Mouse (Mus musculus): Measurements from ENCODE around the gene Ppp1r18. TPM values are rescaled to one million over a fixed set of nuclear protein-coding genes. Genes with fewer than 3 reads are reported as not detected.

Gene Ppp1r18
- total RNA-seq, 2 experiments from 2014 or later, result 35.4 to 35.6 TPM

GRCm38 (mm10) chr17:35909919-35910369 is 44.6 kb downstream of the Ppp1r18 start, which contains the start of gene Atat1:
Gene Atat1 (minus strand): TSS chr17:35910075.
- DNase-seq, result peak; percentile 98

- DNase-seq, result no peak
Observed at GRCm38 (mm10) chr17:35914975-35915374, 49.6 kb downstream of the Ppp1r18 start.

DNA sequence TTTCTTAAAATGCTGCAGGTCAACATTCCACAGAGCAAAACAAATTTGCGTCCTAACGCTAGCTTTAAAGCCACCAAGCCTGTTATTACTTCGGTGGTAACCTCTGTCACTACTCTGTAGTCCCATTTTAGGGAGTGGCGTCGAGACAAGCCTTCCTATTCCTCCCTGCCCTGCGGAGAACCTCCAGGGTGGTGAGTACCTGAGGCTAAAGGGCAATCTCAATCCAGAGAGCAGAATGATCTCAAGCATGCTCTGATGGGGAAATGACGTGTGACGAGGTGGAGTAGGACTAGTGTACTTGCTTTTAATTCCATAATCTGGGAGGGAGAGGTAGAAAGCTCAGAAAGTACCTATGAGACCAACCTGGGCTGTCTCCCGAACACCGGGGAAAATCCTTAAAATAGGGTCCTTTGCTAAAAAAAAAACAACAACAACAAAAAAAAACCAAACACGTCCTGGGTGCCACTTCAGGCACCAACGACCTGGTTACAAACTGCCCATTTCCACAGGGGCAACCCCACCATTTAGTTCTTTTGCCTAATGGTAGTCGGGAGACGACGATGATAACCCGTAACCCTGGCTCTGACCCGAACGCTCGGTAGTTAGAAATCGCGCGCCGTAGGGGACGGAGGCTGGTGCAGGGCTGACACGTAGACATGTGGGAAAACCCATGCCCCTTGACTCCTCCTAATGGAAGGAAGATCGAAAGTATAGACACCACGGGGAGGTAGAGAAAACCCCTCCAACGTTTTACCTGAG is 50.3 kb downstream of the Ppp1r18 start:
- no peak for DNase-seq

DNA sequence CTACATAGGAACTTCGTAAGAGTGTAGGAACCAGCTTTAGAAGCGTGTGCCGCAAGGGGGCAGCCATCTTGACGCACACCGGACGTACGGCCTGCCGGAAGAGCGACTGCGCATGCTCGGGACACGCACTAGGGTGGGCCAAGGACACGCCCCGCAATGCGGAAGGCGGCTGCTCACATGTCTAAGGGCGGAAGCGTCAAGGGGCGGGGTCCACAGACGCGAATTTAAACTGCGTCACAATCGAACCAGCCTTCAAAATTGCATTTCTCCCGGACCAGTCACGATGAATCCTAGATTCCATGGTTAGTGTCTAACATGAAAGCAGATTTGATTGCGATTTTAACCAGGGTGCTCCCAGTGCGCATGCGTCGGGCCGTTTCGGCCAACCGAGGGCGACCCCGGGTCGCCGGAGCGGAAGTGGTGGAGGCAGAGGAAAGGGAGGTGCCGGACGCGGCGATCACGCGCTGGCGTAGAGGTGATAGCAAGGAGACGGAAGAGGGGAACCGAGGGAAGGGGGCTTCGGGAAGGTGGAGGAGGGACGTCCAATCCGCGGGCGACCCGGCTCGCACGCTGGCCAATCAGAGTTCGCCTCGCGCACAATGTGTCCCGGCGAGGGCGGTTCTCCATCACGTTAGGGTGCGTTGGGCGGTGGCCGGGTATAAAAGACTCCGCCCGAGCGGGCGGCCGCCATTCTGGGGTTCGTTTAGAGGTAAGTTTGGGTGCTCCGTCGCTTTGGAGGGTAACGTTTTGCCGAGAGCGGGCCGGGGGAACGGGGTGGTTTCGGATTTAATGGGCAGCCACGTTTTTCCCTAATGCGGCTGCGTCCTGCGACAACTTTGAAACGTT is 51.1 kb downstream of the Ppp1r18 start, which contains the start of the genes Mrps18b and Ppp1r10:
Gene Mrps18b (minus strand): TSS at position 93 of the 846 bp plus-strand sequence.
Gene Ppp1r10 (plus strand): TSS at position 138 of the 846 bp plus-strand sequence.
- peak; percentile 98 for DNase-seq

GRCm38 (mm10) chr17:35917143-35917462 is 51.7 kb downstream of the Ppp1r18 start:
- DNase-seq, result peak; percentile 48

- DNase-seq, result peak; percentile 52
Observed at GRCm38 (mm10) chr17:35917463-35918251, 52.3 kb downstream of the Ppp1r18 start.

- DNase-seq, result peak; percentile 62
Observed at GRCm38 (mm10) chr17:35918276-35919059, 53.1 kb downstream of the Ppp1r18 start.

- peak; percentile 95 for DNase-seq
Observed at GRCm38 (mm10) chr17:35919060-35919715, 53.8 kb downstream of the Ppp1r18 start.

- DNase-seq, result no peak
Observed at GRCm38 (mm10) chr17:35919864-35920301, 54.5 kb downstream of the Ppp1r18 start.

GRCm38 (mm10) chr17:35920384-35920783 is 55.0 kb downstream of the Ppp1r18 start:
- DNase-seq, result no peak

DNA sequence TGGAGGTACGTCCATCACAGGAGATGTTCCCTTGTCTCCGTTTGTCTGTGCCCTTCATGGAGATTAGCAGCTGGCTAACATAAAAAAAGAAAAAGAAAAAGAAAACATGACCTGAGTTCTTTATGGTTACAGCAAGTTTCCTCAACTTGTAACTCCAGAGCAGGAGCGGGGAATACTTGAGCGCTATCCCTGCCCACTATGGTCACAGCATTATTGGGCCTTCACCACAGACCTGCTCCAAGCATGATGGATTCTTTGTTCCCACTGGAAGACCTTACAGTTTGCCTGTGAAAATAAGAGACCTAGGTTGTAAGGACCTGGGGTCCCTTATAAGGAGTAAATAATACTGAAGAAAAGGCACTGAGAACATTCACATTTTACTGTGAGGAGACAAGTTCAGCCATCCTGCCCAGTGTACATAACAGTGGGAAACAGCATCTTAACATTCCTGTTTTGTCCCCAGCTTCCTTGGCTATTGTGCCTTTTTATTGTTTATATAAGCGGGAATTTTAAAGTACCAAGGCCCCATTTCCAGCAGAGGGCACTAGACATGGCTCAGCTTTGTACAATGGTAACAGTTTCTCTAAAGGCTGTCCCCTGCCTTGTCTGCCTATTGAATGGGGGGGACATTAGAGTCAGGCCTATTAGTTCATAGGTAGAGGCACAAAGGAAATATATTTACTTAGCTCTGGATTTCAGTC is 55.6 kb downstream of the Ppp1r18 start:
- DNase-seq, result peak; percentile 50

DNA sequence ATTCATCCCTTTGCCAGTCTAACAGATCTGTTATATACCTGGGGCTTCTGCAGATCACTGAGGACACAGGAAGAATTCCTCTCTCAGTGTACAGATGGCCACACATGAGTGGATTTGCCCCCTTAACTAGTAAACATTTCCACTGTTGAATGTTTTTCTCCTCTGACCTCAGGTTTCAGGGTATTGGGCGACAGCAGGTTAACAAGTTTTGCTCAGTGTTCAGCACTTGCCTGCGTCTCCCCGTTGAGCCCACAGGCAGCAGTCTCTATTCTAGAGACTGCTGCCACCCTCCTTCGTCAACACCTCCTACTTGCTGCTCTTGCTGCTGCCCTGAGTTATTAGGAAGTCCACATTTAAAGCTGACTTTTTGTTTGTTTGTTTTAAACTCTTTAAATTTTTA is 56.3 kb downstream of the Ppp1r18 start:
- no peak for DNase-seq

DNA sequence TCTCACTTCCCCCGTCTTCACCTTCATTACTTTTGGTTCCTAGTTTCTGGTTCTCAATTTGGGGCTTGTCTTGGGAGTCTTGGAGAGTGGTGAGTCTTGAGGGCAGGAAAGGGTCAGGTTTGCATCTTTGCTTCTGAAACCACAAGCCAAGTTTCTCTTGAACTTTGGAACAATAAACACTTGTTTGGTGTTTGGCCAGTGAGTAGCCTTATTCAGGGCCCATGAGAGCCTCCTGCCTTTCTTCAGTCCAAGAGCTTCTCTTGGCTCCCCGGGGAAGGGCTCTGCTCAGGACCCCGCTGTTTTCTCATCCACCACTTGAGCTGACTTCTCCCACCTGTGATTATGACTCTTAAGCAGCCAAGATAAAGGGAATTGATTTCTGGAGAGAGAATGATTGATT is 57.2 kb downstream of the Ppp1r18 start:
- DNase-seq, result no peak

- DNase-seq, result no peak
Observed at GRCm38 (mm10) chr17:35923281-35923680, 57.9 kb downstream of the Ppp1r18 start.

Small RNA genes within 50 kb of the gene (microRNA-seq; reads per million reads assigned to microRNA genes)
- 1.4 reads per million for gene Gm28033
- gene Mir1894, result not detected

Other genes with a start within 250 kb of the Ppp1r18 start
- gene Gm9573, start 239.0 kb upstream of the Ppp1r18 start, total RNA-seq (2021), result not detected
- not detected for gene Mucl3, start 221.9 kb upstream of the Ppp1r18 start, total RNA-seq (2021)
- gene Vars2, start 198.0 kb upstream of the Ppp1r18 start, total RNA-seq (2021), result 10 to 100 TPM; 49.2 to 66.4 TPM
- 10 to 100 TPM; 27.6 to 32.2 TPM for gene Gtf2h4, start 191.9 kb upstream of the Ppp1r18 start, total RNA-seq (2021)
- gene Ddr1, start 161.0 kb upstream of the Ppp1r18 start, total RNA-seq (2021), result 10 to 100 TPM; 33.7 to 39.6 TPM
- gene Ier3, start 43.9 kb upstream of the Ppp1r18 start, total RNA-seq (2021), result 10 to 100 TPM in 1 of 2 experiments, 1 to 10 TPM in 1; 7.6 to 19.0 TPM
- gene Flot1, start 42.4 kb upstream of the Ppp1r18 start, total RNA-seq (2021), result 10 to 100 TPM; 54.6 to 70.8 TPM
- 100 to 1,000 TPM; 351 to 404 TPM for gene Tubb5, start 27.3 kb upstream of the Ppp1r18 start, total RNA-seq (2021)
- gene Mdc1, start 24.1 kb upstream of the Ppp1r18 start, total RNA-seq (2021), result 10 to 100 TPM; 21.9 to 27.1 TPM
- gene Nrm, start 4.3 kb upstream of the Ppp1r18 start, total RNA-seq (2021), result 10 to 100 TPM; 12.7 to 18.3 TPM
- gene Dhx16, start 14.2 kb downstream of the Ppp1r18 start, total RNA-seq (2021), result 10 to 100 TPM; 36.8 to 38.0 TPM
- 10 to 100 TPM; 58.0 to 70.5 TPM for gene 2310061I04Rik, start 31.8 kb downstream of the Ppp1r18 start, total RNA-seq (2021)
- 10 to 100 TPM; 15.9 to 28.7 TPM for gene Atat1, start 44.5 kb downstream of the Ppp1r18 start, total RNA-seq (2021)
- 100 to 1,000 TPM; 101 to 104 TPM for gene Mrps18b, start 50.8 kb downstream of the Ppp1r18 start, total RNA-seq (2021)
- 10 to 100 TPM; 78.7 to 83.1 TPM for gene Ppp1r10, start 50.8 kb downstream of the Ppp1r18 start, total RNA-seq (2021)
- 10 to 100 TPM; 72.7 to 78.3 TPM for gene Abcf1, start 104.2 kb downstream of the Ppp1r18 start, total RNA-seq (2021)
- 10 to 100 TPM; 41.5 to 42.9 TPM for gene Gnl1, start 114.3 kb downstream of the Ppp1r18 start, total RNA-seq (2021)
- gene Prr3, start 114.6 kb downstream of the Ppp1r18 start, total RNA-seq (2021), result 10 to 100 TPM; 16.7 to 28.8 TPM
- gene H2-T24, start 155.0 kb downstream of the Ppp1r18 start, total RNA-seq (2021), result 1 to 10 TPM; 2.9 to 3.9 TPM
- gene H2-T23, start 167.3 kb downstream of the Ppp1r18 start, total RNA-seq (2021), result 10 to 100 TPM; 55.7 to 82.7 TPM
- 10 to 100 TPM; 23.5 to 25.4 TPM for gene H2-T22, start 177.2 kb downstream of the Ppp1r18 start, total RNA-seq (2021)
- not detected for gene Gm6034, start 177.4 kb downstream of the Ppp1r18 start, total RNA-seq (2021)
- gene Gm11127, start 192.8 kb downstream of the Ppp1r18 start, total RNA-seq (2021), result 1 to 10 TPM; 2.4 to 2.5 TPM

All from adrenal gland, postnatal 10 days (tissue).